Mouse (Mus musculus) spleen, adult 2 months (tissue): ENCODE measurements at regions not wholly inside any gene's neighbourhood (a gene's known extent, or its start where the extent isn't known, plus 50 kb on each side); places are given as distances from the start of the nearest gene placed in this dataset.

Source experiments
- CTCF ChIP-seq: fragments of 200-500 bp; IDR thresholded peaks from 2 replicates; pipeline ENCODE4 v1.5.1; 2011; ENCODE audit warnings: mild to moderate bottlenecking, inconsistent platforms; ENCODE audit not compliant: insufficient read depth, insufficient read length, insufficient replicate concordance; ENCODE audit errors: extremely low read depth
- POLR2A ChIP-seq: fragments of 200-500 bp; IDR thresholded peaks from 2 replicates; pipeline ENCODE4 v1.6.1; 2011; ENCODE audit warnings: low read depth, low read length, inconsistent platforms

DNA sequence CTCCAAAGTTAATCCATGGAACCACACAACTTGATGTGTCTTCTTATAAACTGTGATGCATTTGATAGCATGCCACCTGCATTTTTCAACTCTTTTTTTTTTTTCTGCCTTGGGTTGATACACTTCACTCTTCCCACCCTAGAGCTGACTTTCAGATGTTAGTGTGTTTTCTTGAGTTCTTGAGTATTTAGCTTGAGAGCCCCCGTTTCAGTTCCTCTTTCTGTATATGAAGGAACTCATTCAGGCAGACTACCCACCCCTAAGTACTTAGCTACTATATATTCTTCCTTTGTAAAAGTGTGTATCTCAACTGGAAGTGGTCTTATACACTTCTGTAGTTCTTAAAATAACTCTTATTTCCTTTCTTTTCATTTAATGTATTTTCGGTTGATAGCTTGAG is 371.1 kb downstream of the Tns1 start:
- no peak for TF ChIP-seq CTCF
- TF ChIP-seq POLR2A: no peak
